Mouse (Mus musculus): ENCODE data around the gene 1810049J17Rik. TPM values are rescaled to one million over a fixed set of nuclear protein-coding genes. Genes with fewer than 3 reads are reported as not detected.

Gene 1810049J17Rik
- polyA plus RNA-seq, 1 experiment = not detected

GRCm38 (mm10) chr15:12357459-12357858, 35.8 kb upstream of the 1810049J17Rik start:
- Histone ChIP-seq H3K4me3 (replicated peaks; ENCODE audit: insufficient read depth, low read depth, low read length) (no peak overlapping the region), H3K27ac (ENCODE audit: insufficient read depth, low read length) (no peak overlapping the region), H3K4me1 (ENCODE audit: control insufficient read depth, insufficient read depth, low read length) (no peaks in the 10 kb centered on the region; the same call in 1 of the 2 replicates), H3K27me3 (ENCODE audit: control insufficient read depth, insufficient read depth, low read length) (no peaks in the 10 kb centered on the region)
- no peak for DNase-seq
- no peak for TF ChIP-seq POLR2A (IDR thresholded peaks at IDR 0.05; ENCODE audit: borderline replicate concordance, insufficient read depth, low read length)
- no peak for TF ChIP-seq CTCF (IDR thresholded peaks at IDR 0.05; ENCODE audit: borderline replicate concordance, insufficient read depth, low read depth, low read length)

DNA sequence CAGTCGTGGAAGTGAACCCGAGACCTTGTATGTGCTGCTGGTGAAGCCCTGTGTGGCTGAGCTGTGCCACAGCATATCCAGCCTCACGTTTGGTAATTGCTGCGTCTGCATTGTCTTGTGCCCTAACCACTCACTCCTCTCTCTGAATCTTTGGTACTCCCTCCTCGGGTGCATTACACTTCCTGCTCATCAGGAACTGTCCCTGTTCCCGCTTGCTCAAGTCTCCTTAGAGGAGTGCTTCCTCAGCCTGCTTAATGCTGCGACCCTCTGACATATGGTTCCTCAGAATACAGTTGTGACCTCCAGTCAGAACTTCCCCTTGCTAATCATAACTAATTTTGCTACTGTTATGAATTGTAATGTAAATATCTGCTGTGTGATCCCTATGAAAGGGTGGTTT, 34.2 kb upstream of the 1810049J17Rik start:
- Histone ChIP-seq H3K27me3 (ENCODE audit: control insufficient read depth, insufficient read depth, low read length) (no peaks in the 10 kb centered on the region), H3K4me3 (replicated peaks; ENCODE audit: insufficient read depth, low read depth, low read length) (no peak overlapping the region), H3K27ac (ENCODE audit: insufficient read depth, low read length) (no peak overlapping the region), H3K4me1 (ENCODE audit: control insufficient read depth, insufficient read depth, low read length) (no peaks in the 10 kb centered on the region)
- WGBS = 81% methylated on average over 7 of the region's 7 CpGs
- no peak for TF ChIP-seq POLR2A (IDR thresholded peaks at IDR 0.05; ENCODE audit: borderline replicate concordance, insufficient read depth, low read length)
- no peak for TF ChIP-seq CTCF (IDR thresholded peaks at IDR 0.05; ENCODE audit: borderline replicate concordance, insufficient read depth, low read depth, low read length)
- no peak for DNase-seq

GRCm38 (mm10) chr15:12355261-12355660, 33.6 kb upstream of the 1810049J17Rik start:
- Histone ChIP-seq H3K4me1 (ENCODE audit: control insufficient read depth, insufficient read depth, low read length) (no peaks in the 10 kb centered on the region), H3K4me3 (replicated peaks; ENCODE audit: insufficient read depth, low read depth, low read length) (no peak overlapping the region), H3K27ac (ENCODE audit: insufficient read depth, low read length) (no peak overlapping the region), H3K27me3 (ENCODE audit: control insufficient read depth, insufficient read depth, low read length) (no peaks in the 10 kb centered on the region)
- DNase-seq = no peak
- no peak for TF ChIP-seq CTCF (IDR thresholded peaks at IDR 0.05; ENCODE audit: borderline replicate concordance, insufficient read depth, low read depth, low read length)
- no peak for TF ChIP-seq POLR2A (IDR thresholded peaks at IDR 0.05; ENCODE audit: borderline replicate concordance, insufficient read depth, low read length)
- WGBS = 61% methylated on average over 6 of the region's 6 CpGs

GRCm38 (mm10) chr15:12354281-12354810, 32.6 kb upstream of the 1810049J17Rik start:
- Histone ChIP-seq H3K27ac (ENCODE audit: insufficient read depth, low read length) (no peak overlapping the region), H3K4me3 (replicated peaks; ENCODE audit: insufficient read depth, low read depth, low read length) (no peak overlapping the region), H3K27me3 (ENCODE audit: control insufficient read depth, insufficient read depth, low read length) (no peaks in the 10 kb centered on the region), H3K4me1 (ENCODE audit: control insufficient read depth, insufficient read depth, low read length) (no peaks in the 10 kb centered on the region)
- no peak for TF ChIP-seq POLR2A (IDR thresholded peaks at IDR 0.05; ENCODE audit: borderline replicate concordance, insufficient read depth, low read length)
- no peak for TF ChIP-seq CTCF (IDR thresholded peaks at IDR 0.05; ENCODE audit: borderline replicate concordance, insufficient read depth, low read depth, low read length)
- no peak for DNase-seq
- WGBS = 100% methylated on average over 2 of the region's 2 CpGs

GRCm38 (mm10) chr15:12351470-12351869, 29.8 kb upstream of the 1810049J17Rik start:
- Histone ChIP-seq H3K4me3 (replicated peaks; ENCODE audit: insufficient read depth, low read depth, low read length) (no peak overlapping the region), H3K27me3 (ENCODE audit: control insufficient read depth, insufficient read depth, low read length) (no peaks in the 10 kb centered on the region), H3K4me1 (ENCODE audit: control insufficient read depth, insufficient read depth, low read length) (no peaks in the 10 kb centered on the region), H3K27ac (ENCODE audit: insufficient read depth, low read length) (no peak overlapping the region)
- TF ChIP-seq CTCF (IDR thresholded peaks at IDR 0.05; ENCODE audit: borderline replicate concordance, insufficient read depth, low read depth, low read length) (no peak), POLR2A (IDR thresholded peaks at IDR 0.05; ENCODE audit: borderline replicate concordance, insufficient read depth, low read length) (no peak)
- DNase-seq = no peak
- WGBS = 94% methylated on average over 7 of the region's 7 CpGs

GRCm38 (mm10) chr15:12349840-12350239, 28.1 kb upstream of the 1810049J17Rik start:
- WGBS = 79% methylated on average over 5 of the region's 5 CpGs
- TF ChIP-seq POLR2A (IDR thresholded peaks at IDR 0.05; ENCODE audit: borderline replicate concordance, insufficient read depth, low read length) (no peak), CTCF (IDR thresholded peaks at IDR 0.05; ENCODE audit: borderline replicate concordance, insufficient read depth, low read depth, low read length) (no peak)
- no peak overlapping the region for H3K4me3 ChIP-seq (replicated peaks; ENCODE audit: insufficient read depth, low read depth, low read length)
- no peaks in the 10 kb centered on the region for H3K27me3 ChIP-seq (ENCODE audit: control insufficient read depth, insufficient read depth, low read length)
- DNase-seq = no peak
- H3K27ac ChIP-seq (ENCODE audit: insufficient read depth, low read length) = no peak overlapping the region
- no peaks in the 10 kb centered on the region for H3K4me1 ChIP-seq (ENCODE audit: control insufficient read depth, insufficient read depth, low read length)

DNA sequence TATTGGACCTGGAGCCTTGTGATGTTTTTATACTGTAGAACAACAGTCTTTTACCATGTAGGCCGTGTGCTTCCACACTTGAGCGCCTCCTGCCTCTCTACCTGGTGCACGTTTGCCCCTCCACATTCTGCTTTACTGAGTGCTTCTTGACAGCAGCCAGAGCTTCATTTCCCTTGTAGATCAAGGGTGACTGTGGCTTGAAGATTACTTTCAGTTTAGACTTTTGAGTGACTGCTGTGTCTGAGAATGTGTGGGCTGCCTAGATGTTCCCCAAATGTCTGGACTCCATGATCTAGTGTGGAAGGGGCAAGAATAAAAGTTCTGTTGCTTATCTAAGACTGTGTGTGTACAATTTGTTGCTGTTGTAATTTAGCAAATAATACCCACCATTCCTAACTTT, 27.3 kb upstream of the 1810049J17Rik start:
- H3K4me3 ChIP-seq (replicated peaks; ENCODE audit: insufficient read depth, low read depth, low read length) = no peak overlapping the region
- H3K27ac ChIP-seq (ENCODE audit: insufficient read depth, low read length) = no peak overlapping the region
- 88% methylated on average over 3 of the region's 3 CpGs for WGBS
- TF ChIP-seq CTCF (IDR thresholded peaks at IDR 0.05; ENCODE audit: borderline replicate concordance, insufficient read depth, low read depth, low read length) (no peak), POLR2A (IDR thresholded peaks at IDR 0.05; ENCODE audit: borderline replicate concordance, insufficient read depth, low read length) (no peak)
- H3K4me1 ChIP-seq (ENCODE audit: control insufficient read depth, insufficient read depth, low read length) = no peaks in the 10 kb centered on the region
- no peaks in the 10 kb centered on the region for H3K27me3 ChIP-seq (ENCODE audit: control insufficient read depth, insufficient read depth, low read length)
- no peak for DNase-seq

DNA sequence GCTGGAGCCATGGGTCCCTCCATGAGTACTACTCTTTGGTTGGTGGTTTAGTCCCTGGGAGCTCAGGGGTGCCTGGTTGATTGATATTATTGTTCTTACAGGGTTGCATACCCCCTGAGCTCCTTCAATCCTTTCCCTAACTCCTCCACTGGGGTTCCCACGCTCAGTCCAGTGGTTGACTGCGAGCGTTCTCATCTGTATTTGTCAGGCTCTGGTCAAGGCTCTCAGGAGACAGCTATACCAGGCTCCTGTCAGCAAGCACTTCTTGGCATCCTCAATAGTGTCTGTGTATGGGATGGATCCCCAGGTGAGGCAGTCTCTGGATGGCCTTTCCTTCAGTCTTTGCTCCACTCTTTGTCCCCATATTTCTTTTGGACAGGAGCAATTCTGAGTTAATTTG, 25.2 kb upstream of the 1810049J17Rik start:
- no peaks in the 10 kb centered on the region for H3K4me1 ChIP-seq (ENCODE audit: control insufficient read depth, insufficient read depth, low read length)
- WGBS = 92% methylated on average over 3 of the region's 3 CpGs
- no peak overlapping the region for H3K27ac ChIP-seq (ENCODE audit: insufficient read depth, low read length)
- TF ChIP-seq POLR2A (IDR thresholded peaks at IDR 0.05; ENCODE audit: borderline replicate concordance, insufficient read depth, low read length) (no peak), CTCF (IDR thresholded peaks at IDR 0.05; ENCODE audit: borderline replicate concordance, insufficient read depth, low read depth, low read length) (no peak)
- H3K4me3 ChIP-seq (replicated peaks; ENCODE audit: insufficient read depth, low read depth, low read length) = no peak overlapping the region
- no peaks in the 10 kb centered on the region for H3K27me3 ChIP-seq (ENCODE audit: control insufficient read depth, insufficient read depth, low read length)
- DNase-seq = no peak
